Mouse (Mus musculus): Measurements from ENCODE around the gene Kcnd3.
"Not testable (repeated sequence)": the region's sequence is repeated elsewhere in the genome, so short reads cannot be mapped to it uniquely, and the experiment has no call there.

GRCm38 (mm10) chr3:105700786-105701185, 248.7 kb downstream of the Kcnd3 start:
- TF ChIP-seq CTCF (IDR thresholded peaks at IDR 0.05; ENCODE audit: low read depth): peak; percentile 41
- TF ChIP-seq EP300 (IDR thresholded peaks at IDR 0.05; ENCODE audit: low read depth): not testable (repeated sequence)
